Mouse (Mus musculus): ENCODE data around the gene Dguok. TPM values are rescaled to one million over a fixed set of nuclear protein-coding genes. Genes with fewer than 3 reads are reported as not detected.

Dguok gene
- polyA plus RNA-seq, 1 experiment from 2014 or later: 68.8 TPM

DNA sequence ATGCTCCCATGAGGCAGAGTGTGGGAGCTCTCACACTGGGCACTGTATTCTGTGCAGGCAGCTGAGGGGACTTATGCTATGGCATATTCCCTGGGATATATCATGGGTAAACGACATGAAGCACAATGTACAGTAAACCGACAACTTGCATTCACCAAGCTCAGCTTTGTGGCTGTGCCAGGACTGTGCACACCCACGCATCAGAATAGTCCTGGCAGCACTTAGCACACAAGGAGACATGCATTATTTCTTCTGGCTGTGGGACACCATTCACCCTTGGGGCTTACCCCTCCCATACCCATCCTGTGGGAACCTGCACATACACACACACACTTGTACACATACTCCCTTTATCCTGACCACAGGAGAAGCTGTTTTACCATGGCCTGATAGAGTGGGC, 68.2 kb downstream of the Dguok start:
- no peak overlapping the region for H3K4me3 ChIP-seq (replicated peaks)
- ATAC-seq: no peak
- peaks cover 8% of the 10 kb centered on the region; the same call in 1 of the 2 replicates for H3K36me3 ChIP-seq
- H3K9ac ChIP-seq: no peak overlapping the region
- H3K27ac ChIP-seq: no peak overlapping the region
- no peaks in the 10 kb centered on the region for H3K27me3 ChIP-seq (replicated peaks)
- 79% methylated on average over 3 of the region's 3 CpGs for WGBS
- H3K4me1 ChIP-seq (replicated peaks): peaks cover 68% of the 10 kb centered on the region
- H3K4me2 ChIP-seq (replicated peaks): no peak overlapping the region
- no peaks in the 10 kb centered on the region for H3K9me3 ChIP-seq

DNA sequence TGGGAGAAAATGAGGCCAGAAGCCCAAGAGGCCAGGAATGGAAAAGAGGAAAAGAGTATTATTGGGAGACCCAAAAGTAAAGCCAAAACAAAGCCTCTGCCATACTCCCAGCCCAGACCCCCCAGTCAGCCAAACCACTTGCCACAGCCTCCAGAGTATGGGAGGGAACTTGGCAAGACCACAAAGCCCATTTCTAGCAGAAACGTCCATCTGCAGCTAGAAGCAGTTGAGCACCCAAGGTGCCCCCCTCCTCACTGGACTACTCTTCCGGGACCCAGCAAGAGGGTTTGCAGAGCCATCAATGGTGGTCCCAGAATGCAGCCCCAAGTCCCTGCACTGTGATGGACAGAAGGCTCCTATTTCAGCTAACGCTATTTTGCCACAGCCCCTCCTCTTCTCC, 69.0 kb downstream of the Dguok start:
- no peak overlapping the region for H3K4me3 ChIP-seq (replicated peaks)
- WGBS: 55% methylated on average over 3 of the region's 3 CpGs
- ATAC-seq: no peak
- peaks cover 8% of the 10 kb centered on the region; the same call in 1 of the 2 replicates for H3K36me3 ChIP-seq
- no peaks in the 10 kb centered on the region for H3K9me3 ChIP-seq
- H3K27ac ChIP-seq: no peak overlapping the region
- no peaks in the 10 kb centered on the region for H3K27me3 ChIP-seq (replicated peaks)
- H3K4me2 ChIP-seq (replicated peaks): no peak overlapping the region
- H3K9ac ChIP-seq: no peak overlapping the region
- peaks cover 66% of the 10 kb centered on the region for H3K4me1 ChIP-seq (replicated peaks)

DNA sequence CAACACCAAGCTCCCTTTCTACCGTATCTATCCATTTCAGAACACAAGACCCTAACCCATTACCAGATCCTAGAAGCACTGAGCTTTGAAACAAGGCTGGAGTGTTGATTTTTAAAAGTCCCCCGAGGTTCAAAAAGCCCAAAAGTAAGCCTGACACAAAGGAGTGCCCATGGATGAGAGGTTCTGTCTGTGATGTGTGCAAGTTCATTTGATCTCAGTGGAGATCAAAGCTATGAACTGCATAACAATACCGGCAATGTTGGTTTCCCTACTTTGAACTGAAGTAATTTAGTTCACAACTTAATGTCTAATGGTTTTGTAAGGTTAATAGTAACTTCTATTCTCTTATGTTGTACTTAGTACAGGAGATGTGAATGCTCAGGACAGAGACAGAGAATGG, 69.5 kb downstream of the Dguok start:
- peaks cover 64% of the 10 kb centered on the region for H3K4me1 ChIP-seq (replicated peaks)
- WGBS: 86% methylated on average over 3 of the region's 3 CpGs
- no peak for ATAC-seq

DNA sequence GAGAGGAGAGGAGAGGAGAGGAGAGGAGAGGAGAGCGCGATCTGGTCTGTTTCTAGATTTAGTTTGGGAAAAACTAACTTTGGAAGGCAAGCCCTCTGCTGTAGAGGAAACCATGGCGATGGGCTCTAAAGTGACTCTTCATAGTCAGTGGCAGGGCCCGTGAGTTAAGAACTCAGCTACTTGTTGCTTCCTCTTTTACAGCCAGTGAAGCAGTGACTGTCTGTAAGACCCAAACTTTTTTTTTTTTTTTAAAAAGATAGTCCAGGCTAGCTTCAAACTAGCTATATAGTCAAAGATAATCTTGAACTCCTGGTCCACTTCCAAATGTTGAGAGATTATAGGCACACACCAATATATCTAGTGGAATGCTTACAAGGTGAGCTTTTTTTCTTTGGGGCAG, 70.2 kb downstream of the Dguok start:
- H3K27ac ChIP-seq: no peak overlapping the region
- H3K4me1 ChIP-seq (replicated peaks): peaks cover 58% of the 10 kb centered on the region
- no peak for ATAC-seq

More for the DNA sequence above, 69.5 kb downstream of the Dguok start:
- H3K27me3 ChIP-seq (replicated peaks): no peaks in the 10 kb centered on the region
- H3K4me3 ChIP-seq (replicated peaks): no peak overlapping the region
- no peak overlapping the region for H3K27ac ChIP-seq
- H3K4me2 ChIP-seq (replicated peaks): no peak overlapping the region
- no peak overlapping the region for H3K9ac ChIP-seq
- H3K9me3 ChIP-seq: no peaks in the 10 kb centered on the region
- peaks cover 8% of the 10 kb centered on the region; the same call in 1 of the 2 replicates for H3K36me3 ChIP-seq

DNA sequence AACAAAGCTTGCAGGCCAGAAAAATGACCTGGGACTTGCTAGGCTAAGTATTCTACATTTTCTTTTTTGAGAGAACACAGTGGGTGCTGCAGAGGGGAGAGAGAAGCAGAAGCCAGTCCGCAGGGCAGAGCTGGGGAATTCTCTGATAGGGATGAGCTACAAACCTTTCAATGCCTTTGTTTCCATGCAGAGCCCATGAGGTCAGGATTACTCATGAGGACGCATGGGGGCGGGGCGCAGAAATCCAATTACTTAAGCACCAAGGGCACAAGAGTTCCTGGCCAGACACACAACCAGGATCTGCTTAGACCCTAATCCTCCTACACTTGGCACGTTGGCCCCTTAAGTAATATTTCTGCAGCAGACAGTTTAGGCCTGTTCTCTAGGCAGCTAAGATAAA, 71.6 kb downstream of the Dguok start:
- no peaks in the 10 kb centered on the region for H3K27me3 ChIP-seq (replicated peaks)
- H3K27ac ChIP-seq: no peak overlapping the region
- H3K4me1 ChIP-seq (replicated peaks): peaks cover 53% of the 10 kb centered on the region
- ATAC-seq: no peak
- H3K4me3 ChIP-seq (replicated peaks): no peak overlapping the region
- peaks cover 8% of the 10 kb centered on the region; the same call in 1 of the 2 replicates for H3K36me3 ChIP-seq
- no peak overlapping the region for H3K4me2 ChIP-seq (replicated peaks)
- WGBS: 54% methylated on average over 5 of the region's 5 CpGs
- no peaks in the 10 kb centered on the region for H3K9me3 ChIP-seq
- H3K9ac ChIP-seq: no peak overlapping the region

More for the DNA sequence above, 70.2 kb downstream of the Dguok start:
- H3K9me3 ChIP-seq: no peaks in the 10 kb centered on the region
- WGBS: 73% methylated on average over 4 of the region's 4 CpGs
- H3K36me3 ChIP-seq: peaks cover 8% of the 10 kb centered on the region; the same call in 1 of the 2 replicates
- no peaks in the 10 kb centered on the region for H3K27me3 ChIP-seq (replicated peaks)
- H3K4me2 ChIP-seq (replicated peaks): no peak overlapping the region
- no peak overlapping the region for H3K9ac ChIP-seq
- H3K4me3 ChIP-seq (replicated peaks): no peak overlapping the region

DNA sequence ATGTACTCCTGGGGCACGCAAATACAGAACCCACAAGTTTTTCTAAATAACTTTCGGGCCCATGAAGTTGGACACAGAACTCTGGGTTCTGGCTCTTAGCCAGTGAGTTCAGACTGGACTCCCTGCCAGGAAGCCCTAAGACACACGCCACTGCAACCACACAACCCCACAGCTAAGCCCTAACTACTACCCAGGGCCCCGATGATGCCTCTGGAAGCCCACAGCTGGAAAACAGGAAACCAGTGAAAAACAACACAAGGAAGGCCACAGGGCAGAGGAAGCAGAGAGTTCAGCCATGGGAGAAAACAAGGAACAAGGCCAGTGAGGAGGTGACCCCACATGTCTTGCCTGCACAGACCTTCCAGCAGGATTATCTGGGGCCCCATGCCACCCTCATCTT, 73.2 kb downstream of the Dguok start:
- peaks cover 40% of the 10 kb centered on the region for H3K4me1 ChIP-seq (replicated peaks)
- 87% methylated on average over 4 of the region's 4 CpGs for WGBS
- no peak overlapping the region for H3K4me2 ChIP-seq (replicated peaks)
- ATAC-seq: no peak
- H3K27me3 ChIP-seq (replicated peaks): no peaks in the 10 kb centered on the region
- no peaks in the 10 kb centered on the region for H3K9me3 ChIP-seq
- no peak overlapping the region for H3K9ac ChIP-seq
- no peak overlapping the region; the same call in 1 of the 2 replicates for H3K27ac ChIP-seq
- peaks cover 5% of the 10 kb centered on the region; the same call in 1 of the 2 replicates for H3K36me3 ChIP-seq
- no peak overlapping the region for H3K4me3 ChIP-seq (replicated peaks)

DNA sequence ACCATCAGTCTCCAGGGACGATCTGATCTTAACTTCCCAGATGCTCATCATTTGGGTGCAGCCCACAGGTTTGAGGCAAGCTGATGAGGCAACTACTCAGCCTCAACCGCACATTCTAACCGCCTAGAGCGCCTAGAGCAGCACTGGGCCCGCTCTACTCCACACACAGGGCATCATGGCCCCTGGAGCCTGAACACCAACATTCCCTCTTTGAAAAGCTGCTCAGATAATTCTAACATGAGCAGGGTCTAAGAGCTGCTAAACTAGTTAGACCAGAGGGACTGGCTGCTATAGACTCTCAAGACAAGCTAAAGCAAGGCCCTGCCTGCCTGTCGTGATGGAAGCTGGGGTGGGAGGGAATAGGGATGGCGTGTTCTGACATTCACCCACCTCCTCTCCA, 73.8 kb downstream of the Dguok start:
- Histone ChIP-seq H3K4me1 (replicated peaks) (peaks cover 41% of the 10 kb centered on the region), H3K36me3 (peaks cover 3% of the 10 kb centered on the region; the same call in 1 of the 2 replicates), H3K9me3 (no peaks in the 10 kb centered on the region), H3K27me3 (replicated peaks) (no peaks in the 10 kb centered on the region), H3K9ac (no peak overlapping the region; the same call in 1 of the 2 replicates), H3K27ac (no peak overlapping the region), H3K4me3 (replicated peaks) (no peak overlapping the region), H3K4me2 (replicated peaks) (no peak overlapping the region)
- WGBS: 79% methylated on average over 7 of the region's 7 CpGs
- peak; percentile 22; the same call in 1 of the 2 replicates for ATAC-seq

Other genes starting within 250 kb of the Dguok start
- 38.4 and 42.0 TPM in 2 replicates for gene Mthfd2, start 181.1 kb downstream of the Dguok start, polyA plus RNA-seq (2015; fragmentation: Nextera tagmentation; extraction: Ambion mirVana)
- gene Mob1a, start 181.0 kb downstream of the Dguok start, polyA plus RNA-seq (2015; fragmentation: Nextera tagmentation; extraction: Ambion mirVana): 56.7 and 63.9 TPM in 2 replicates
- gene Bola3, start 157.8 kb downstream of the Dguok start, polyA plus RNA-seq (2015; fragmentation: Nextera tagmentation; extraction: Ambion mirVana): 183 and 188 TPM in 2 replicates
- gene Tet3, start 47.9 kb downstream of the Dguok start, polyA plus RNA-seq (2015; fragmentation: Nextera tagmentation; extraction: Ambion mirVana): 41.8 and 42.8 TPM in 2 replicates
- 1,278 and 1,309 TPM in 2 replicates for gene Actg2, start 29.3 kb upstream of the Dguok start, polyA plus RNA-seq (2015; fragmentation: Nextera tagmentation; extraction: Ambion mirVana)
- gene Stambp, start 65.8 kb upstream of the Dguok start, polyA plus RNA-seq (2015; fragmentation: Nextera tagmentation; extraction: Ambion mirVana): 26.4 and 26.5 TPM in 2 replicates
- gene Clec4f, start 149.2 kb upstream of the Dguok start, polyA plus RNA-seq (2015; fragmentation: Nextera tagmentation; extraction: Ambion mirVana): 0.09 and 0.15 TPM in 2 replicates
- not detected in 2 replicates for gene Cd207, start 170.9 kb upstream of the Dguok start, polyA plus RNA-seq (2015; fragmentation: Nextera tagmentation; extraction: Ambion mirVana)
- gene Vax2, start 204.3 kb upstream of the Dguok start, polyA plus RNA-seq (2015; fragmentation: Nextera tagmentation; extraction: Ambion mirVana): not detected in 2 replicates
- gene Atp6v1b1, start 236.0 kb upstream of the Dguok start, polyA plus RNA-seq (2015; fragmentation: Nextera tagmentation; extraction: Ambion mirVana): 0.08 TPM in 1 of 2 replicates, not detected in the other

All from intestine, embryonic 15.5 days (tissue).